Mouse (Mus musculus) layer of hippocampus, postnatal 25 days (tissue): Measurements from ENCODE around the gene Minar1. TPM values are rescaled to one million over a fixed set of nuclear protein-coding genes. Genes with fewer than 3 reads are reported as not detected.

Experiments used
- total RNA-seq, 2 experiments: library from RNA; stranded (reverse); gene quantifications; 2 replicates each; pipeline ENCODE4 v1.2.3; 2021

The Minar1 gene
- total RNA-seq, 2 experiments from 2014 or later: 2.3 to 2.6 TPM

Other genes with a start within 250 kb of the Minar1 start
- gene Tmed3, start 81.9 kb upstream of the Minar1 start, total RNA-seq: 10 to 100 TPM; 23.6 to 29.3 TPM
- gene Ankrd34c, start 115.3 kb upstream of the Minar1 start, total RNA-seq: under 1 TPM; 0.86 to 0.96 TPM